Mouse (Mus musculus): ENCODE measurements around the gene Filip1l. TPM values are rescaled to one million over a fixed set of nuclear protein-coding genes. Genes with fewer than 3 reads are reported as not detected.

Gene Filip1l
- polyA plus RNA-seq, 1 experiment from 2014 or later, result 32.1 TPM

DNA sequence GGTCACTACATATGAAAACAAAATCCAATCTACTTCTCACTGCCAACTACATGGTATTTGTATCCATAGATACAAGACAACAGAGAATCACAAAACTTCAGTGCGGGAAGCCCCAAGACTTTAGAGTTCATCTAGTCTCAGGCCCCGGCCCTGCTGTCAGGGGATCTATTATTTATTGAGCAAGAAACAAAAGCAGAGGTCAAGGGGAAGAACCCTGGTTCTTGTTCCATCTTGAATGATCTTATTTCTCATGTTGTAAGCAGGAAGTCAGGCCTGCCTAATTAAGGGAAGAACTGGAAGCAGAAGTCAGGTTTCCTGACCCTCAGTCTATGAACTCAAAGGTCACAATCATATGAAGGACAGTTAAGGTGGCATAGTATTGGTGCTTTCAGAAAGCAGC lies 149.3 kb downstream of the Filip1l start:
- no peaks in the 10 kb centered on the region for H3K27me3 ChIP-seq (replicated peaks; ENCODE audit: control insufficient read depth, insufficient read depth, low read length)
- no peaks in the 10 kb centered on the region for H3K4me1 ChIP-seq (replicated peaks; ENCODE audit: control insufficient read depth, insufficient read depth, low read length)
- TF ChIP-seq CTCF (IDR thresholded peaks at IDR 0.05; ENCODE audit: low read depth), result no peak
- H3K4me3 ChIP-seq (ENCODE audit: low read depth, low read length), result no peak overlapping the region
- no peak overlapping the region for H3K4me2 ChIP-seq (replicated peaks; ENCODE audit: low read depth)
- H3K9ac ChIP-seq (ENCODE audit: low read depth, low read length), result no peak overlapping the region
- no peak for ATAC-seq
- H3K9me3 ChIP-seq (ENCODE audit: control insufficient read depth), result no peaks in the 10 kb centered on the region
- 66% methylated on average over 2 of the region's 2 CpGs for WGBS
- no peaks in the 10 kb centered on the region for H3K36me3 ChIP-seq (ENCODE audit: control insufficient read depth, insufficient read depth)
- no peak overlapping the region for H3K27ac ChIP-seq (ENCODE audit: low read depth, low read length)

- no peak overlapping the region for H3K4me3 ChIP-seq (ENCODE audit: low read depth, low read length)
- no peak overlapping the region for H3K4me2 ChIP-seq (replicated peaks; ENCODE audit: low read depth)
- no peaks in the 10 kb centered on the region for H3K9me3 ChIP-seq (ENCODE audit: control insufficient read depth)
- WGBS, result 71% methylated on average over 5 of the region's 5 CpGs
- no peak overlapping the region for H3K9ac ChIP-seq (ENCODE audit: low read depth, low read length)
- TF ChIP-seq CTCF (IDR thresholded peaks at IDR 0.05; ENCODE audit: low read depth), result no peak
- no peaks in the 10 kb centered on the region for H3K4me1 ChIP-seq (replicated peaks; ENCODE audit: control insufficient read depth, insufficient read depth, low read length)
- no peak for ATAC-seq
- no peak overlapping the region for H3K27ac ChIP-seq (ENCODE audit: low read depth, low read length)
- H3K27me3 ChIP-seq (replicated peaks; ENCODE audit: control insufficient read depth, insufficient read depth, low read length), result no peaks in the 10 kb centered on the region
- no peaks in the 10 kb centered on the region for H3K36me3 ChIP-seq (ENCODE audit: control insufficient read depth, insufficient read depth)
Observed at GRCm38 (mm10) chr16:57502761-57503160, 149.9 kb downstream of the Filip1l start.

- H3K4me2 ChIP-seq (replicated peaks; ENCODE audit: low read depth), result no peak overlapping the region
- 88% methylated on average over 4 of the region's 4 CpGs for WGBS
- no peak for ATAC-seq
- H3K36me3 ChIP-seq (ENCODE audit: control insufficient read depth, insufficient read depth), result no peaks in the 10 kb centered on the region
- no peak for TF ChIP-seq CTCF (IDR thresholded peaks at IDR 0.05; ENCODE audit: low read depth)
- no peak overlapping the region for H3K4me3 ChIP-seq (ENCODE audit: low read depth, low read length)
- H3K27ac ChIP-seq (ENCODE audit: low read depth, low read length), result no peak overlapping the region
- no peak overlapping the region for H3K9ac ChIP-seq (ENCODE audit: low read depth, low read length)
- no peaks in the 10 kb centered on the region for H3K4me1 ChIP-seq (replicated peaks; ENCODE audit: control insufficient read depth, insufficient read depth, low read length)
- H3K9me3 ChIP-seq (ENCODE audit: control insufficient read depth), result no peaks in the 10 kb centered on the region
- no peaks in the 10 kb centered on the region for H3K27me3 ChIP-seq (replicated peaks; ENCODE audit: control insufficient read depth, insufficient read depth, low read length)
Observed at GRCm38 (mm10) chr16:57504728-57505127, 151.8 kb downstream of the Filip1l start.

DNA sequence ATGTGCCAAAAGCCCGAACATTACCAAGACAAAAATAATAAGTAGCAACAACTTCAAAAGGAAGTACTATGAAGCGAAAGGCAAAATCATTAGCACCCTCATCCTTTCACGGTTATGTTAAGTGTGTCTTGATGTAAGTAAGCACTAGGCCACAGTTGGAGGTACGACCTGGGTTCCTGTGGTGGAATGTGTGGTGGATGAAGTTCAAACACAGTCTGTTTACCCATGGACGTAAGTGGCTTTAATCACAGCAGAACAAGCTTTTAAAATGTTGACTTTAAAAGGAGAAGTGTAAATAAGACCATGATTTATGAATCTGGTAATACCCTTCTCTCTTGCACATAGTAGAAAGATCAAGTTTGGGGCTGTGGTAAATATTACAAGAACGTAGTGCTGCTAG lies 153.2 kb downstream of the Filip1l start:
- ATAC-seq, result no peak
- H3K27ac ChIP-seq (ENCODE audit: low read depth, low read length), result no peak overlapping the region
- no peaks in the 10 kb centered on the region for H3K9me3 ChIP-seq (ENCODE audit: control insufficient read depth)
- H3K9ac ChIP-seq (ENCODE audit: low read depth, low read length), result no peak overlapping the region
- H3K4me1 ChIP-seq (replicated peaks; ENCODE audit: control insufficient read depth, insufficient read depth, low read length), result no peaks in the 10 kb centered on the region
- 42% methylated on average over 6 of the region's 6 CpGs for WGBS
- no peaks in the 10 kb centered on the region for H3K27me3 ChIP-seq (replicated peaks; ENCODE audit: control insufficient read depth, insufficient read depth, low read length)
- H3K36me3 ChIP-seq (ENCODE audit: control insufficient read depth, insufficient read depth), result no peaks in the 10 kb centered on the region
- TF ChIP-seq CTCF (IDR thresholded peaks at IDR 0.05; ENCODE audit: low read depth), result no peak
- H3K4me3 ChIP-seq (ENCODE audit: low read depth, low read length), result no peak overlapping the region
- H3K4me2 ChIP-seq (replicated peaks; ENCODE audit: low read depth), result no peak overlapping the region

- 67% methylated on average over 1 of the region's 1 CpGs for WGBS
- Histone ChIP-seq H3K4me1 (replicated peaks; ENCODE audit: control insufficient read depth, insufficient read depth, low read length) (no peaks in the 10 kb centered on the region), H3K27me3 (replicated peaks; ENCODE audit: control insufficient read depth, insufficient read depth, low read length) (no peaks in the 10 kb centered on the region), H3K9ac (ENCODE audit: low read depth, low read length) (no peak overlapping the region), H3K9me3 (ENCODE audit: control insufficient read depth) (no peaks in the 10 kb centered on the region), H3K4me3 (ENCODE audit: low read depth, low read length) (no peak overlapping the region), H3K4me2 (replicated peaks; ENCODE audit: low read depth) (no peak overlapping the region), H3K27ac (ENCODE audit: low read depth, low read length) (no peak overlapping the region), H3K36me3 (ENCODE audit: control insufficient read depth, insufficient read depth) (no peaks in the 10 kb centered on the region)
- TF ChIP-seq CTCF (IDR thresholded peaks at IDR 0.05; ENCODE audit: low read depth), result no peak
- no peak for ATAC-seq
Observed at GRCm38 (mm10) chr16:57508351-57508750, 155.5 kb downstream of the Filip1l start.

DNA sequence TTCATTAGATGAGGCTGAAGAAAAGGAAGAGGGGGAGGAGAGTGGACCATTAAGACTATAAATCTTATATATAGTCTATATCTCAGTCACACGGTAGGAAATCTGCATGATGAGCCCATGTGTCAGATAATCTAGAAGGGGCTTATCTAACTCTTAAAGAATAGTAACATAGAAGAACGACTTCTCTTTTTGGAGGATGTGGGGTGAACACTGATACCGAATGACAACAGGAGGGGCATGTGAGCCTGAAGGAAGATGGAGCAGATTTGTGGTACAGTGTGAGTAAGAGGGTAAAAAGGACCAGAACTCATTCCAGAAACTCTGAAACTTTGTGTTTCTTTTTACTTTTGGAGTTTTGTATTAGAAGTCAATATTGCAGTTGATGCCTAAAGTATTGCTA lies 156.2 kb downstream of the Filip1l start:
- Histone ChIP-seq H3K4me2 (replicated peaks; ENCODE audit: low read depth) (no peak overlapping the region), H3K4me1 (replicated peaks; ENCODE audit: control insufficient read depth, insufficient read depth, low read length) (no peaks in the 10 kb centered on the region), H3K9ac (ENCODE audit: low read depth, low read length) (no peak overlapping the region), H3K4me3 (ENCODE audit: low read depth, low read length) (no peak overlapping the region), H3K36me3 (ENCODE audit: control insufficient read depth, insufficient read depth) (no peaks in the 10 kb centered on the region), H3K9me3 (ENCODE audit: control insufficient read depth) (no peaks in the 10 kb centered on the region), H3K27ac (ENCODE audit: low read depth, low read length) (no peak overlapping the region), H3K27me3 (replicated peaks; ENCODE audit: control insufficient read depth, insufficient read depth, low read length) (no peaks in the 10 kb centered on the region)
- TF ChIP-seq CTCF (IDR thresholded peaks at IDR 0.05; ENCODE audit: low read depth), result no peak
- ATAC-seq, result no peak
- WGBS, result 91% methylated on average over 3 of the region's 3 CpGs

DNA sequence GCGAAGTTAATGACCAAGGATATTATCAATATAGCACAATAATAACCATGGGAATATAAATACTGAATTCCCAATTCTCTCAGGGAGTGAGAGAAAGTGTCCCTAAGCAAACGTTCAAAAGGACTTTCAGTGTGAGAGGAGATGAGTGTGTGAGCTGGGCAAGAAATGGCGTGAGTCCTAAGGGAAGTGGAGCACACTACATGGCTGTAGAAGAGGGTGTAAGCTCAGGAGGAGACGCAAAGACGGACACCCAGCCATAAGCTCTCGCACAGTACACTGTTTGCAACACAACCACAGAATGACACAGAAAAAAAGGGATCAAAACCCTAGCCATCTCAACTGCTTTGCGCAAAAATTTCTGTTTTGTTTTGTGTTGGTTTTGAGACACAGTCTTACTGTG lies 160.7 kb downstream of the Filip1l start:
- Histone ChIP-seq H3K27ac (ENCODE audit: low read depth, low read length) (no peak overlapping the region), H3K36me3 (ENCODE audit: control insufficient read depth, insufficient read depth) (no peaks in the 10 kb centered on the region), H3K4me1 (replicated peaks; ENCODE audit: control insufficient read depth, insufficient read depth, low read length) (no peaks in the 10 kb centered on the region), H3K9ac (ENCODE audit: low read depth, low read length) (no peak overlapping the region), H3K4me3 (ENCODE audit: low read depth, low read length) (no peak overlapping the region), H3K9me3 (ENCODE audit: control insufficient read depth) (no peaks in the 10 kb centered on the region), H3K4me2 (replicated peaks; ENCODE audit: low read depth) (no peak overlapping the region), H3K27me3 (replicated peaks; ENCODE audit: control insufficient read depth, insufficient read depth, low read length) (no peaks in the 10 kb centered on the region)
- TF ChIP-seq CTCF (IDR thresholded peaks at IDR 0.05; ENCODE audit: low read depth), result no peak
- ATAC-seq, result no peak
- 91% methylated on average over 7 of the region's 7 CpGs for WGBS

Measured in intestine, postnatal 0 days (tissue).